Mouse (Mus musculus) liver, postnatal 0 days (tissue): ENCODE data around the gene Gm10644.

Source experiments
- CTCF ChIP-seq: sonication (generic); IDR thresholded peaks from 2 replicates; pipeline ENCODE4 v1.5.1; 2016; ENCODE audit warnings: antibody characterized with exemption, low read depth
- EP300 ChIP-seq: IDR thresholded peaks from 2 replicates; pipeline ENCODE4 v1.6.1; 2016; ENCODE audit warnings: antibody characterized with exemption, low read depth, mild to moderate bottlenecking

GRCm38 (mm10) chr8:83914232-83914631, 40.8 kb downstream of the Gm10644 start:
- TF ChIP-seq CTCF (no peak), EP300 (no peak)
